Mouse (Mus musculus) urinary bladder, postnatal 36 days (tissue): ENCODE results near the gene Smug1.

Source experiments
- DNase-seq, 2 experiments: peaks; one replicate each; pipeline ENCODE4 v3.0.0; 2022; ENCODE audit warnings: low spot score in 2 of 2, mixed read lengths in 1 of 2

Gene Smug1

GRCm38 (mm10) chr15:103145635-103146299, 21.1 kb downstream of the Smug1 start:
- no peak for DNase-seq

GRCm38 (mm10) chr15:103144176-103144575, 22.7 kb downstream of the Smug1 start:
- no peak for DNase-seq

- DNase-seq = no peak
These were observed 31.4 kb downstream of the Smug1 start for GRCm38 (mm10) chr15:103135431-103135947.

- no peak for DNase-seq
These were observed 32.4 kb downstream of the Smug1 start for GRCm38 (mm10) chr15:103134277-103135086.

GRCm38 (mm10) chr15:103133761-103134160, 33.1 kb downstream of the Smug1 start:
- no peak for DNase-seq

- no peak for DNase-seq
These were observed 36.2 kb downstream of the Smug1 start for GRCm38 (mm10) chr15:103130729-103131128.

- DNase-seq = no peak
These were observed 37.6 kb downstream of the Smug1 start for GRCm38 (mm10) chr15:103129289-103129688.

GRCm38 (mm10) chr15:103128056-103128833, 38.6 kb downstream of the Smug1 start:
- no peak for DNase-seq

- peak in 1 of 2 experiments; percentile 20 for DNase-seq
These were observed 40.9 kb downstream of the Smug1 start for GRCm38 (mm10) chr15:103125982-103126381.

GRCm38 (mm10) chr15:103124254-103124653, 42.6 kb downstream of the Smug1 start:
- no peak for DNase-seq

- DNase-seq = no peak
These were observed 43.5 kb downstream of the Smug1 start for GRCm38 (mm10) chr15:103123343-103123742.

GRCm38 (mm10) chr15:103122372-103122771, 44.5 kb downstream of the Smug1 start:
- no peak for DNase-seq

GRCm38 (mm10) chr15:103121416-103121815, 45.5 kb downstream of the Smug1 start:
- peak; percentile 24 to 57 for DNase-seq

GRCm38 (mm10) chr15:103120594-103120993, 46.3 kb downstream of the Smug1 start:
- DNase-seq = no peak

- no peak for DNase-seq
These were observed 51.2 kb downstream of the Smug1 start for GRCm38 (mm10) chr15:103115726-103116125.

GRCm38 (mm10) chr15:103115256-103115655, 51.6 kb downstream of the Smug1 start:
- no peak for DNase-seq

- DNase-seq = no peak
These were observed 53.8 kb downstream of the Smug1 start for GRCm38 (mm10) chr15:103113077-103113476.

- DNase-seq = no peak
These were observed 54.6 kb downstream of the Smug1 start for GRCm38 (mm10) chr15:103112309-103112708.

- no peak for DNase-seq
These were observed 57.0 kb downstream of the Smug1 start for GRCm38 (mm10) chr15:103109940-103110339.

- no peak for DNase-seq
These were observed 58.7 kb downstream of the Smug1 start for GRCm38 (mm10) chr15:103108066-103108676.

GRCm38 (mm10) chr15:103106201-103106600, 60.7 kb downstream of the Smug1 start:
- no peak for DNase-seq
